Mouse (Mus musculus): Measurements from ENCODE around the gene Ndrg2. TPM values are rescaled to one million over a fixed set of nuclear protein-coding genes. Genes with fewer than 3 reads are reported as not detected.
"Not testable (repeated sequence)": the region's sequence is repeated elsewhere in the genome, so short reads cannot be mapped to it uniquely, and the experiment has no call there.

The Ndrg2 gene
- polyA plus RNA-seq, 1 experiment from 2014 or later, result 169 TPM

- Histone ChIP-seq H3K4me1 (replicated peaks; ENCODE audit: control insufficient read depth, insufficient read depth, low read length) (peaks cover 12% of the 10 kb centered on the region), H3K27ac (ENCODE audit: low read length) (no peak overlapping the region), H3K9me3 (ENCODE audit: control insufficient read depth, low read length) (no peaks in the 10 kb centered on the region), H3K36me3 (ENCODE audit: control insufficient read depth, insufficient read depth) (peaks cover 26% of the 10 kb centered on the region), H3K27me3 (replicated peaks; ENCODE audit: control insufficient read depth, insufficient read depth, low read length) (no peaks in the 10 kb centered on the region), H3K4me2 (ENCODE audit: low read length) (no peak overlapping the region), H3K9ac (replicated peaks; ENCODE audit: low read depth, low read length) (no peak overlapping the region), H3K4me3 (replicated peaks; ENCODE audit: low read length) (no peak overlapping the region)
- 90% methylated on average over 6 of the region's 6 CpGs for WGBS
- ATAC-seq, result no peak
Measured at GRCm38 (mm10) chr14:51889833-51890232, 24.1 kb downstream of the Ndrg2 start.

- Histone ChIP-seq H3K9me3 (ENCODE audit: control insufficient read depth, low read length) (no peaks in the 10 kb centered on the region), H3K27me3 (replicated peaks; ENCODE audit: control insufficient read depth, insufficient read depth, low read length) (no peaks in the 10 kb centered on the region), H3K27ac (ENCODE audit: low read length) (no peak overlapping the region), H3K4me1 (replicated peaks; ENCODE audit: control insufficient read depth, insufficient read depth, low read length) (peaks cover 14% of the 10 kb centered on the region), H3K4me3 (replicated peaks; ENCODE audit: low read length) (peak overlapping the region; percentile 77; the same call in 1 of the 2 replicates), H3K36me3 (ENCODE audit: control insufficient read depth, insufficient read depth) (peaks cover 16% of the 10 kb centered on the region), H3K9ac (replicated peaks; ENCODE audit: low read depth, low read length) (no peak overlapping the region), H3K4me2 (ENCODE audit: low read length) (peak overlapping the region; percentile 83)
- no peak for ATAC-seq
- WGBS, result 44% methylated on average over 6 of the region's 6 CpGs
Measured at GRCm38 (mm10) chr14:51886051-51886450, 27.9 kb downstream of the Ndrg2 start.

- H3K36me3 ChIP-seq (ENCODE audit: control insufficient read depth, insufficient read depth), result peaks cover 10% of the 10 kb centered on the region
- peak within 1 kb of the TSS; percentile 77 for H3K4me3 ChIP-seq (replicated peaks; ENCODE audit: low read length)
- peak within 1 kb of the TSS; percentile 70 for H3K9ac ChIP-seq (replicated peaks; ENCODE audit: low read depth, low read length)
- WGBS, result under 1% methylated on average over 43 of the region's 43 CpGs
- H3K27ac ChIP-seq (ENCODE audit: low read length), result peak within 1 kb of the TSS; percentile 75
- ATAC-seq, result peak; percentile 99
- no peaks in the 10 kb centered on the region for H3K9me3 ChIP-seq (ENCODE audit: control insufficient read depth, low read length)
- H3K4me1 ChIP-seq (replicated peaks; ENCODE audit: control insufficient read depth, insufficient read depth, low read length), result peaks cover 14% of the 10 kb centered on the region
- H3K4me2 ChIP-seq (ENCODE audit: low read length), result peak within 1 kb of the TSS; percentile 83
- H3K27me3 ChIP-seq (replicated peaks; ENCODE audit: control insufficient read depth, insufficient read depth, low read length), result no peaks in the 10 kb centered on the region
Measured at GRCm38 (mm10) chr14:51884598-51885331, 29.2 kb downstream of the Ndrg2 start, which contains the start of gene Mettl17. Gene Mettl17 (plus strand): TSS chr14:51884842.

GRCm38 (mm10) chr14:51884031-51884544 is 29.9 kb downstream of the Ndrg2 start:
- Histone ChIP-seq H3K27me3 (replicated peaks; ENCODE audit: control insufficient read depth, insufficient read depth, low read length) (no peaks in the 10 kb centered on the region), H3K4me2 (ENCODE audit: low read length) (peak overlapping the region; percentile 83), H3K4me3 (replicated peaks; ENCODE audit: low read length) (peak overlapping the region; percentile 77), H3K27ac (ENCODE audit: low read length) (peak overlapping the region; percentile 75), H3K4me1 (replicated peaks; ENCODE audit: control insufficient read depth, insufficient read depth, low read length) (peaks cover 14% of the 10 kb centered on the region), H3K9me3 (ENCODE audit: control insufficient read depth, low read length) (no peaks in the 10 kb centered on the region), H3K36me3 (ENCODE audit: control insufficient read depth, insufficient read depth) (peaks cover 5% of the 10 kb centered on the region), H3K9ac (replicated peaks; ENCODE audit: low read depth, low read length) (peak overlapping the region; percentile 70)
- WGBS, result under 1% methylated on average over 14 of the region's 14 CpGs
- ATAC-seq, result peak; percentile 26

- under 1% methylated on average over 4 of the region's 4 CpGs for WGBS
- Histone ChIP-seq H3K36me3 (ENCODE audit: control insufficient read depth, insufficient read depth) (peaks cover 5% of the 10 kb centered on the region), H3K27me3 (replicated peaks; ENCODE audit: control insufficient read depth, insufficient read depth, low read length) (no peaks in the 10 kb centered on the region), H3K4me3 (replicated peaks; ENCODE audit: low read length) (peak overlapping the region; percentile 77), H3K9ac (replicated peaks; ENCODE audit: low read depth, low read length) (no peak overlapping the region), H3K4me2 (ENCODE audit: low read length) (peak overlapping the region; percentile 83), H3K27ac (ENCODE audit: low read length) (0 out of 2 replicates have a peak overlapping the region, but pooled peaks have one; percentile 6), H3K4me1 (replicated peaks; ENCODE audit: control insufficient read depth, insufficient read depth, low read length) (peaks cover 14% of the 10 kb centered on the region), H3K9me3 (ENCODE audit: control insufficient read depth, low read length) (no peaks in the 10 kb centered on the region)
- ATAC-seq, result peak; percentile 21
Measured at GRCm38 (mm10) chr14:51883527-51884030, 30.4 kb downstream of the Ndrg2 start.

- 85% methylated on average over 3 of the region's 3 CpGs for WGBS
- Histone ChIP-seq H3K36me3 (ENCODE audit: control insufficient read depth, insufficient read depth) (no peaks in the 10 kb centered on the region), H3K27me3 (replicated peaks; ENCODE audit: control insufficient read depth, insufficient read depth, low read length) (no peaks in the 10 kb centered on the region), H3K27ac (ENCODE audit: low read length) (no peak overlapping the region), H3K4me1 (replicated peaks; ENCODE audit: control insufficient read depth, insufficient read depth, low read length) (no peaks in the 10 kb centered on the region), H3K4me3 (replicated peaks; ENCODE audit: low read length) (no peak overlapping the region), H3K4me2 (ENCODE audit: low read length) (no peak overlapping the region), H3K9ac (replicated peaks; ENCODE audit: low read depth, low read length) (no peak overlapping the region), H3K9me3 (ENCODE audit: control insufficient read depth, low read length) (no peaks in the 10 kb centered on the region)
- no peak for ATAC-seq
Measured at GRCm38 (mm10) chr14:51877517-51877916, 36.4 kb downstream of the Ndrg2 start.

- Histone ChIP-seq H3K9ac (replicated peaks; ENCODE audit: low read depth, low read length) (no peak overlapping the region), H3K27ac (ENCODE audit: low read length) (no peak overlapping the region), H3K4me2 (ENCODE audit: low read length) (no peak overlapping the region), H3K36me3 (ENCODE audit: control insufficient read depth, insufficient read depth) (no peaks in the 10 kb centered on the region), H3K4me1 (replicated peaks; ENCODE audit: control insufficient read depth, insufficient read depth, low read length) (no peaks in the 10 kb centered on the region), H3K4me3 (replicated peaks; ENCODE audit: low read length) (no peak overlapping the region), H3K9me3 (ENCODE audit: control insufficient read depth, low read length) (no peaks in the 10 kb centered on the region), H3K27me3 (replicated peaks; ENCODE audit: control insufficient read depth, insufficient read depth, low read length) (no peaks in the 10 kb centered on the region)
- WGBS, result 73% methylated on average over 9 of the region's 9 CpGs
- ATAC-seq, result no peak
Measured at GRCm38 (mm10) chr14:51871741-51872140, 42.2 kb downstream of the Ndrg2 start.

GRCm38 (mm10) chr14:51870756-51871155 is 43.2 kb downstream of the Ndrg2 start:
- WGBS, result 80% methylated on average over 2 of the region's 2 CpGs
- ATAC-seq, result no peak
- no peak overlapping the region for H3K4me2 ChIP-seq (ENCODE audit: low read length)
- H3K4me3 ChIP-seq (replicated peaks; ENCODE audit: low read length), result no peak overlapping the region
- no peaks in the 10 kb centered on the region for H3K36me3 ChIP-seq (ENCODE audit: control insufficient read depth, insufficient read depth)
- H3K9me3 ChIP-seq (ENCODE audit: control insufficient read depth, low read length), result no peaks in the 10 kb centered on the region
- no peaks in the 10 kb centered on the region for H3K4me1 ChIP-seq (replicated peaks; ENCODE audit: control insufficient read depth, insufficient read depth, low read length)
- no peaks in the 10 kb centered on the region for H3K27me3 ChIP-seq (replicated peaks; ENCODE audit: control insufficient read depth, insufficient read depth, low read length)
- H3K9ac ChIP-seq (replicated peaks; ENCODE audit: low read depth, low read length), result no peak overlapping the region
- no peak overlapping the region for H3K27ac ChIP-seq (ENCODE audit: low read length)

GRCm38 (mm10) chr14:51863603-51864002 is 50.4 kb downstream of the Ndrg2 start:
- H3K27me3 ChIP-seq (replicated peaks; ENCODE audit: control insufficient read depth, insufficient read depth, low read length); H3K36me3 ChIP-seq (ENCODE audit: control insufficient read depth, insufficient read depth); H3K4me2 ChIP-seq (ENCODE audit: low read length); H3K9me3 ChIP-seq (ENCODE audit: control insufficient read depth, low read length); H3K9ac ChIP-seq (replicated peaks; ENCODE audit: low read depth, low read length); H3K4me1 ChIP-seq (replicated peaks; ENCODE audit: control insufficient read depth, insufficient read depth, low read length); ATAC-seq; H3K4me3 ChIP-seq (replicated peaks; ENCODE audit: low read length); H3K27ac ChIP-seq (ENCODE audit: low read length): not testable (repeated sequence)
- 7% methylated on average over 1 of the region's 1 CpGs for WGBS
